Mouse (Mus musculus) adrenal gland, postnatal 36 days (tissue): ENCODE data around the gene Nfam1. TPM values are rescaled to one million over a fixed set of nuclear protein-coding genes. Genes with fewer than 3 reads are reported as not detected.

ENCODE experiments used
- DNase-seq, 2 experiments: peaks; one replicate each; pipeline ENCODE4 v3.0.0; 2021; ENCODE audit warnings: mixed read lengths in 1 of 2
- total RNA-seq, 2 experiments: library from RNA; stranded (reverse); gene quantifications; 2 replicates each; pipeline ENCODE4 v1.2.3; 2021

Gene Nfam1
- total RNA-seq, 2 experiments from 2014 or later: 2.2 to 3.3 TPM

- no peak for DNase-seq
Measured at GRCm38 (mm10) chr15:83038812-83039211, 5.7 kb upstream of the Nfam1 start.

DNA sequence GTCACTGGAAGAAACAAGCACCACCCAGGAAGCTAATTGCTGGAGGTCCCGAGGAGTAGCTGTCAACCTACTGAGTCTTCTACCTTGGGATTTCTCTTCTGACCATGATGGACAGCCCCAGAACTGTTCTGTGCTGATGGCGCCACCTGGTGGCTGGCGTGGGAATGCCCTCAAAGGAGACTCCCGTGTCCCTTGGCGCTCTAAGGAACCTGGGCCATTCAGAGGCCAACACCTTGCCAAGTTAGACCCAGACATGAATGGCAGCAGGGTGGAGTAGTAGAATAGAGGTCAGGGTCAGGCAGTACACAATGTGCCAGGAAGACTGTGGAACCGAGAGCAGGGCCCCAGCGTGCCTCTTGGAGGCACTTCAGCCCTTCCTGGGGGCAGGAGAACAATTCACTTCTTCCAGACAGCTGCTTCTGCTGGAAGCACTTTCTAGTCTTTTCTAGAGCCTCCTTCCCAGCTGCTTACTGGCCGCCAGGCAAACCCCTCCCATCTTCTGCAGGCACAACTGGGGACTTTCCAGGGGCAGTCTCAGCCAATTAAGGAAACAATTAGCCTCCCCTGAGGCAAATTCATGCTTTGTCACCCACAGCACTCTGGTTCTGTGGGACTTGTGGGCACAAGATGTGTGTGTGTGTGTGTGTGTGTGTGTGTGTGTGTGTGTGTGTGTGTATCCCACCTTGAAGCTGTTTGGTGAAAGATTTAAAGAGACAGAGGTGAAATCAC, 4.8 kb upstream of the Nfam1 start:
- DNase-seq: peak; percentile 91 to 94

GRCm38 (mm10) chr15:83036900-83037519, 3.9 kb upstream of the Nfam1 start:
- DNase-seq: peak; percentile 68 to 74

DNA sequence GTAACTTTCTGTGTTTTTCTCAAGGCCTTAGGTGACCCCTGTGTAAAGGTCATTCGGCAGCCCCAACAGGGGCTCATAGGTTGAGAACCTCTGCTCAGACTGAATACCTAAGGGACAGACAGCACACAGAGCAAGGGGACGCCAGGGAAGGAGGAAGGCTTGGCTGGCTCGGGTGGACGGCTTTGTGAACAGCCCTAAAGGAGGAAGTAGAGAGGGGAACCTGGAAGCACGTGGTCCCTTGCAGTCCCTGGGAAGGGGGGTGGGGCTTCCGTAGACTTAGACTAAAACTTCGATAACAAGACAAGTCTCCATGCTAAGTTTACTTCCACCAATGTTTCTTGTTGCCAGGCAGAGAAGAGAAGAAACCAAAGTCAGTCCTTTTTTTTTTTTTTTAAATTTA, 3.0 kb upstream of the Nfam1 start:
- peak in 1 of 2 experiments; percentile 31 for DNase-seq

DNA sequence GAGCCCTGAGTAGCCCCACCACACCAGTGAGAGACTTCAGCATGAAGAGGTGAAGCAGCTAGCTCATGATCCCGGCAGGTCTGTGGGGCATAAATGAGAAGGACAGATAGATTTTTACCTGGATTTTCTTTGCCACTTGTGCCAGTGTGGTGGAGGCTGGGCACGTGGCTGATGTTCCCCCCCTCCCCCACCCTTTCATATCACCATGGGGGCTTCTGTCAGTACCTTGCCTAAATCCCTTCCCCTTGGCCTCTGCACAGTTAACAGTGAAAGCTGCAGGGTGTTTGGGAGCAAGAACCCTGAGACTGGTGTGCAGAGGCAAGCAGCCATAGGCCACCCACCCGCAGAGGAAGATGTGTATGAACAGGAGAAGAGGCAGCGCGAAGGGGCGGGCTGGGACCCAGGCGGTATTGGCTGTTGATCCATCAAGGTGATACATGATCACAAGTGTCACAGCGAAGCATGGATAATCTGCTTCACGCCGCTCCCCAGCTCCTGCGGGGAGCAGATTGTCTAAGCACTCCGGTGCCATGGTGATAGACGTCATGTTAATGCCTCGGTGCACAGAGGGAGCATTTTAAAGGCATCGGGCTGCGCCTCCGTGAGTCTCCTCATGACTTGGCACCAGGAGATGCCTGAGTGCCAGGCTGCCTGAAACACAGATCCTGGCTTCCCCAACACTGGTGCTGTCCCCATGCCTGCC, 1.3 kb upstream of the Nfam1 start:
- no peak for DNase-seq

DNA sequence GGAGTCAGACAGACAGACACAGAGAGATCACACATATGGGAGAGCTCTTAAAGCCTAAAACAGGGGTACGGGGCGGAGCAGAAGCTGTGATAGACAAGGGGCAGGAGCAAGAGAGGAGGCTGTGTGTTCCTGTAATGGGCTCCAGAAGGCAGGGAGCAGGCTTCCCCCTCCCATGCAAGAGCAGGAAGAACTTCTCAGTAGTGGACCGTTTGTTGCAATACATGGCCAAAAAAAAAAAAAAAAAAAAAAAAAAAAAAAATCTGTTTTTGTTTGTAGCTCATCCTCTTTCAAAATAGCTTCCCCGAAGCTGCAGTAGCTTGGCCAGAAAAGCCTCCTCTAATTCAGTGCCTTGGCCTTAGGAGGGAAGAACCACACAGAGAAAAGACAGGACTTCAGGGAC, 2.2 kb downstream of the Nfam1 start:
- no peak for DNase-seq

GRCm38 (mm10) chr15:83029725-83030718, 3.1 kb downstream of the Nfam1 start:
- DNase-seq: no peak

GRCm38 (mm10) chr15:83026129-83026528, 7.0 kb downstream of the Nfam1 start:
- no peak for DNase-seq

GRCm38 (mm10) chr15:83025041-83025760, 7.9 kb downstream of the Nfam1 start:
- DNase-seq: no peak

- DNase-seq: no peak
Measured at GRCm38 (mm10) chr15:83022947-83023346, 10.2 kb downstream of the Nfam1 start.

GRCm38 (mm10) chr15:83010990-83011664, 22.0 kb downstream of the Nfam1 start:
- no peak for DNase-seq

GRCm38 (mm10) chr15:83010423-83010822, 22.7 kb downstream of the Nfam1 start:
- DNase-seq: no peak

DNA sequence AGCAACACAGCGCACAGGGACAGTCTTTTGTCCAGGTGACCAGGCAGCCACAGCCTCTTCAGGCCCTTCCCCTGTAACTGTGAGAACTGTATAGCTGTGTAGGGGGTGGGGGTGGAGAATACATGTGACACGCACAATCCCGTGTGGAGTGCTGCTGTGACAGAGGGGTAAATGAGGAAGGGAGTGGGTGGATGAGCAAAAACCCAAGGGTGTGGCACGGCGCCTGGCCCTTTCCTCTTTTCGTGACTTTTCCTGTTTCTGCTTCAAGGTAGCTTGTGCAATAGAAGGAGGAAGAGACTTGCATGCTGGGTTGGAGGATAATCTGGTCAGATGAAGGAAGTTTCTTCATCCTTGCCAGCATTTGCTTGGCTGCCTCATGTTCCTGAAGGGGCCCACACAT, 23.6 kb downstream of the Nfam1 start:
- no peak for DNase-seq

- DNase-seq: peak in 1 of 2 experiments; percentile 11
Measured at GRCm38 (mm10) chr15:83008761-83009423, 24.2 kb downstream of the Nfam1 start.

GRCm38 (mm10) chr15:83007346-83007920, 25.7 kb downstream of the Nfam1 start:
- DNase-seq: no peak

DNA sequence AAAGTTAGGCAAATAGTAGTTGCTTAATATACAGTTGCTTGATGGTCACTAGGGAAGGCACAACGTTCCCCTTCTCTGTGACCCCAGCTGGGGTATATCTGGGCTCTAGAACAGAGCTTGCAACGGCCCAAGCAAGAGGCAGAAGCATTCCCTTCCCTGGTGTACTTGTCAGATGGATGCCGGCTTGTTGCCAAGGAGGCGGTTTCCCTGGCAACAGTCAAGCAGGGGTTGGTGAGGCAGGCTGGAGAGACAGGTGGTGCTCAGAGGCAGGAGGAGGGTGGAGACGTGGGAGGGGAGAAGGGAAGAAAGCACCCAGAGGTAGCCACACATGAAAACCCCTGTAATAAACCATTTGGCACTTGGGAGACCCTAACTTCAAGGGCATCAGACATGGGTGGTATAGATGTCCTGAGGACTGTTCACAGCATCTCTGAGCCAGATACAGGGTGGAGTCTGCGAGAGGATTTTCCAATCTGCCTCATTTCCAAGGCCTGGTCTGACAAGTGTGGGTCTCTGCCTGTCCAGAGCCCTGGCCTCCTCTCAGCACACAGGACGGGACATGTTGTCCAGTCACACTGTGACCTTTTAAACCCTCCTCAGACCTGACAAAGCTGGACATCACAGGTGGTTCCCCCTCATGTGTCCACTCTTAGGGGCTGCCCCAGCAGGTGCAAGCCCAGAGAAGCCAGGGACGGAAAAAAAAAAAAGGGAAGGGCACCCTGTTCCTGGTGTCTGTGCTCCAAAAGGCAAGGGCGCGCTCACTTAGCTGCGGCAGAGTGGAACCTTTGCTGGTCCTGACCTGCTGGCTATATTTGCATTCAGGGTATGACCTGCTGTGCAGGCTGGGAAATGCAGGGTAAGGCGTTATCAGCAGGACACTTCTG, 30.2 kb downstream of the Nfam1 start:
- no peak for DNase-seq

DNA sequence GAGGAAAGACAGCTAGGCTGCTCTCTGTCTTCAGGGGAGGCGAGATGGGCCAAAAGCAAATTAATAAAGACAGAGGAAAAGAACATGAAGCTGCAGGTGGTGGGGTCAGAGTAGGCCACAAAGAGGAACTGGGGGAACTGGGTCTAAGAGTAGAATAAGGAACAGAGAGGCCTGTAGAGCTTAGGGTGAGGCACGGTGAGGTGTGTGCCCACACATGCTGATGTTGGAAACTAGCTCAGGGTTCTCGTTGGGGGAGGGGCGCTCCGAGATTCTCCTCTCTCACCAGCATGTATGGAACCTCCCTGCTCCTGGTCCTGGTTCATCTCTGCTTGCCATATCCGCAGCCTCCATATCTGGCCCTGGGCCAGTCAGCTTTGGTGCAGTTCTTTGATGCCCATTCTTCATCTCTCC, 34.3 kb downstream of the Nfam1 start:
- DNase-seq: no peak

DNA sequence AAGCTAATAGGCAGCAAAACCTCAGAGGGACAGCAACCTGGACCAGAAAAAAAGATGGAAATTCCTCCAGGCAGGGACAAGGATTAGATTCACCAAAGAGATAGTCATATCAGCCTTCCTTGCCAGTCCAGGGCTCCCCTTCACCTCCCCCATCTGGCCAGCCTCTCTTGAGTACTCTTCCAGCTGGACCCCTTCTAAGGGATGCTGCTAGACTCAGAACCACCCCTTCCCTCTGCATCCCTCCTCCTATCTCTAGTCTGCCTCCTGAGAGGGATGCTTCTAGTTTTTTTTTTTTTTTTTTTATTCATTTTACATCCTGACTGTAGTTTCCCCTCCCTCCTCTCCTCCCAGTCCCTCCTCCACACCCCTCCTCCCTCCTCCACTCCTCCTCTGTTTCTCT, 36.7 kb downstream of the Nfam1 start:
- DNase-seq: no peak

- no peak for DNase-seq
Measured at GRCm38 (mm10) chr15:82995239-82995638, 37.9 kb downstream of the Nfam1 start.
